Mouse (Mus musculus) natural killer cell, adult 2 months (primary cell): ENCODE measurements around the gene Lhx3.

Source experiments
- DNase-seq, 2 experiments: peaks; one replicate each; pipeline ENCODE4 v3.0.0; 2022; ENCODE audit warnings: low spot score in 2 of 2

Lhx3 gene

DNA sequence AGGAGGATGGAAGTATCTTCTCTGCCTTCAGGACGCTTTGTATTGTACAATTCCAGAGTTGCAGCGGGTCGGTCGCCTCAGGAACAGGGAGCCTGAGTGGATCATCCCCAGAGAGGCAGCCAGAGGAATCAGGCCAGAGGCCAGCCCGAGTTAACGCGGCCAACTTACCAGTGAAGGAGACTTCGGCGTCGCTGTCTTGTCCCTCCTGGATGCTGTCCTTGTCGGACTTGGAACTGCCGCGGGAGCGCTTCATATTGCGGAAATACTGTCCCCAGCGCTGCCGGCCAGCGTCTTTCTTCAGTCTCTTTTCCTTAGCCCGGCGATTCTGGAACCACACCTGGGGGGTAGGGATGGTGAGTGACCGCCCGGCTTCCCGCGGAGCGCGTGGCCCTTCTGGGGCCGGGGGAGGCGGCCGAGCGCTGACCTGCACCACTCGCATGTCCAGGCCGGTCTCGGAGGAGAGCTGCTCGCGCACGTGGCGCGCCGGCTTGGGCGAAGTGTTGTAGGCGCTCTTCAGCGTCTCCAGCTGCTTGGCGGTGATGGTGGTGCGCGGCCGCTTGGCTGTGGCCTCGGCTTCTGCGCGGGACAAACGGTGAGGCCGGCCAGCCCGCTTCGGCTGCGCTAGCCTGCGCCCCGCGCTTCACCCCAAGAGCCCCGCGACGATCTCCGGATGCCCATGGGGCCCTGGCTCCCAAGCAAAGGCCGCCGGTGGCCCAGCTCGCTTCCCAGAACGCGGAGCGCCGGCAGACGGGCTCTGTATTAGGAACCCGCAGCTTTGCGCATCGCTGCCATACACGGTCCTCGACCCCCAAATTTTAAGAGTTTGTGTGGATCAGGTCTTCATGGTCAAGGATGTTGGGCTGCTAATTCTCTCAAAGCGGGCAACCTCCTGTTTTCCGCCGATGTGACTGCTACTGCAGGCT, 5.9 kb downstream of the Lhx3 start:
- no peak for DNase-seq

DNA sequence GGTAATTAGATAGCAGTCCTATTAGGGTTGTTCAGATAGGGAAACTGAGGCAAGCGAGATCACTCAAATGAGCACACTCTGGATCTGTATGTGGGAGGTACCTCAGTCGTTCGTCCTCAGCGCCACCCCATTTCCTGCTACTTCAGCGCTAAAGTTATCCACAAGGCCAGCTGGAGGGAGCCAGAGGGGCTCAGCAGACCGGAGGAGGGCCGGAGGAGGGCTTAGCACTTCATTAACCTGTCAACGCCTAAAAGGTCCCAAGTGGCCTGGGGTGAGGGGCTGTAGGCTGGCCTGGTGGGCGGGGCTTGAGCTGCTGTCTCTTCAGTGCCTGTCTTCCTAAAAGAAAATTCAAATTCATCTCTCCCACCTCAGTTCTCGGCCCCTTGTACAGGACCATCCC, 9.6 kb downstream of the Lhx3 start:
- DNase-seq, result no peak

DNA sequence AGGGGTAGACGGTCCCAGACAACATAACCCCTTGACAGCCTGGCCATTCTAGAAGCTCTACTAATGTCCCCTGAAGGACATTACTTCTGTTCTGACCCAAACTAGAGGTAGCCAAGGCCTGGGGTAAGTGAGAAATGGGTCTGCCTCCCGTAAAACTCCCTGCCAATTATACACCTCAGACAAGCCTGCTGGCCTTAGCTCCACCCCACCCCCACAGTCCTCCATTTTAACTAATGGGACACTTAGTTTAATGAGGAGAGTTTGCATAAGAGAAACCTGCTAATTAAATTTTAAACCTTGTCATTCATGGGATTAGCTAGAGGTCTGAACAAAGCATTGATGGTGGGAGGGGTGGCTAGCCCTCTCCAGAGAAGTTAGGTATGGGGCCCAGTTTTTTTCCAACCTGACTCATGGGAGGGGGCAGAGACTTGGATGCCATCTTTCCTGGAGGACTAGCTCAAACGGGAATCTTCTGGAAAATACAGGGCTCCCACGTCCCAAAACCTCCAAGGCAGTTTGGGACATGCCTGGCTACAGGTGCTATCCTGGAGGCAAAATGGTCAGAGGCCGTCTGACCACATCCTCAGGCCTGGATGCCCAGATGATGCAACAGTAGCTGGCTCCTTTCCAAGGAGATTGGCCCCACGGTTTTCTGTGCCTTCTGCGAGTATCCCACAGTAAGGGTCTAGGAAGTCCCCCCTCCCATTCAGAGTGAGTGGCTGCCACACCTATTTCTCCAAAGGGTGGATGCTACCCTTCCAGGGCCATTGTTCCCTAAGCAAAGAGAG, 13.3 kb downstream of the Lhx3 start:
- DNase-seq, result no peak

DNA sequence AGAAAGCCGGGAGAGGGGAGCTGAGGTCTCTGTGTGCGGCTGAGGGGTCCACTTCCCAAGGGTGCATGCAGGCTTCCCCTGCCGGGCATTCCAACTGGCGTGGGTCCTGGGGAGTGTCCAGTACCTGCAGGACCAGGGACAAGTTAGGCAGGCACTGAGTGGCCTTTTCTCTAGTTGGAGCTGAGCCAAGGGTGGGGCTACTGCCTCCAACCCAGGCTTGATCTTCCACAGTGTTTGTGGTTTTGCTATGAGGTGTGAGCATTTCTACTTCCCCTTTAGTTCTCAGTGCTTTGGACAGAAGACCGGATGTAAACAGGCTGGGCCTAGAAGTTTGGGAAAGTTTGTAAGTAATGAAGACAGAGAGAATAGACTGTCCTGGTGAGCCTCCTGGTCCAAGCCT, 19.6 kb downstream of the Lhx3 start:
- peak; percentile 26 to 28 for DNase-seq

DNA sequence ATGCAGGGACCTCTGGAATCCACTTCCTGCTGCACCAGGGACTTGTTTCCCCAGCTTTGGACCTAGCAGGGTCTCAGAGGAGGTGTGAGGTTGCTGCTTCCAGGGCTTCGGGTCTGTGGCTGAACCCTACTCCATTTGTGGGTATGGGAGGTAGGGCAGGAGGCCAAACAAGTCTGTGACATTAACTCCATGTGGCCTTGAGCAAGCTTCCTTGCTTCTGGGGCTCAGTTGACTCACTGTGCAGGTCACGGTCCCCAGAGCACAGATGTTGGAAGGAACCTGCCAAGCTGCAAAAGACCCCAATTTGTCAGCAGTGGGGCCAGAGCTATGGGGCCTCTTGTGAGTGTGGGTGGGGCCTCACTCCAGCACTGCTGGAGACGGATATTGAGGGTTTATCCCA, 23.7 kb downstream of the Lhx3 start:
- no peak for DNase-seq

DNA sequence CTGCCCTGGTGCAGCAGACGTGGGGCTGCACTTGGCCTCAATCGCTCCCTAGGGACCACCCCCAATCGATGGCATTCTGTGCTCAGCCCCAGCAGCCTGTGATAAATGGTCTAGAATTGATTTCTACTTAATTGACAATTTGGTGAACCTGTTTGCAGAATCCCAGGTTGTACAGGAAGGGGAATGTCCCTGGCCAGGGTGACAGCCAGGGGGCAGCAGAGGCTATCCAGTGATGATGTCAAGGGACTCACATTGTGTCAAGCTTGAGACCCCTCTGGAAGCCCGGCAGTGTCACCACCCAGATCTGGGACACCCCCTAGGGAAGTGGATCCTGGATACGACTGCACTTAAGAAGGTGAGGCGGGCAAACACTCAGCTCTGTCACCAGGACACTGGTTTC, 25.4 kb downstream of the Lhx3 start:
- no peak for DNase-seq

DNA sequence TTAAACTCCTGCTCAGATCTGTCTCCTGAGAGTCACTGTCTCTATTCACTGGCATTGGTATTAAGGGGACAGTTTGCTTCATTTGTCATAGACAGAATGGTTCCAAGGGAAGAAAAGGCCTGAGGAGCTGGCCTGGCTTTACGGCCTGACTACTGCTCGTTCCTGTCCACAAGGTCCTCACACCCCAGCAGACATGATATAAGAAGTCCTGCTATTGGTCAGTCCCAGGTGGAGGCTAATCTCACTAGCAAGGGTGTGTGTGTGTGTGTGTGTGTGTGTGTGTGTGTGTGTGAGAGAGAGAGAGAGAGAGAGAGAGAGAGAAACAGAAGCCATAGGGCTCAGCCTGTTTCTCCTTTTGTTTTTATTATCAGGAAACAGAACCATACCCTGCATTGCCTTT, 30.9 kb downstream of the Lhx3 start:
- no peak for DNase-seq

DNA sequence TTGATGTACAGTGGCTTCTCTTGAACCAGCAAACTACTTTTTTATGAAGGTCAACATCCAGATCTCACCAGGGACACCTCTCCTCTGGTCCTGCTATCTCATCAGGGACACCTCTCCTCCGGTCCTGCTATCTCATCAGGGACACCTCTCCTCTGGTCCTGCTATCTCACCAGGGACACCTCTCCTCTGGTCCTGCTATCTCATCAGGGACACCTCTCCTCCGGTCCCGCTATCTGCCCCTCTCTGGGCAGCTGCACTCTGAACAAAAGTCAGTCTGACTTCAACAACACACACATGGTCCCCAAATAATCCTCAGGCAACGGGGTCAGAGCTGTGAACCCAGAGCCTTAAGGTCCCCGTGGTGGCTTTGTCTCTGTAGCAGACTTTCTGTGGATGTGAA, 31.4 kb downstream of the Lhx3 start:
- no peak for DNase-seq

DNA sequence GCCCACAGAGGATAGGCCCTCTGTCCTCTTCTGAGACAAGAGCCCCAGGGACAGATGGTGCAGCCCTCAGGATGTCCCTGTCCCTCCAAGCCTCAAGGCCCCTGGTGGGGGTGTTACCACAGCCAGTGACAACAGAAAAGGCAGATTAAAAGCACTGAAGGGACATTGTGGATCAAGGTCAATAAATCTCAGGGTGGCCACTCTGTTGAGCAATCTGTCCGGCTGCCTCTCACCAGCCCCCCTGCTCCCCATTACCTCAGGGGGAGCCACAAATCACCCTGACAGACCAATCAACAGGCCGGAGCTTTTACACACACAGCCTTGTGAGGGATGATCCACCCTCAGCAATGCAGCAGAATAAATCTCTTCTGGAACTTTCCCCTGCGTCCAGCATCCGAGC, 32.9 kb downstream of the Lhx3 start:
- no peak for DNase-seq

DNA sequence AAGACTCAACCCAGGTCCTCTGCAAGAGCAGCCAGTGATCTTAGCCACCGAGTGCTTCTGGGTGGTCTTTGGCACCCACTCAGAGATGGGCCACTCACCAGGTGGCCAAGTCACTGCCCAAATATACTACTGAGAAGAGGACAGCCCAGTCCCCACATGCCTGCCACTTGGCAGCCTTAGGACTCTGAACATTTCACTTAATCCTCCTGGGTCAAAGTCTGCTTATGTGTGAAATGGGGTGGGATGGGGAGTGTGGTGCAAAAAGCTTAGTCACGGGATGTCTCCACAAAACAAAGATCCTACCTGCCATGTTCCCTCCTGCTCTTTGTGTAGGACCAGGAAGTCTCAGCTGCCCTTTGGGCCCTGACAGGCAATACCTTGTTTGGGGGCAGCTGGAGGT, 35.9 kb downstream of the Lhx3 start:
- no peak for DNase-seq

DNA sequence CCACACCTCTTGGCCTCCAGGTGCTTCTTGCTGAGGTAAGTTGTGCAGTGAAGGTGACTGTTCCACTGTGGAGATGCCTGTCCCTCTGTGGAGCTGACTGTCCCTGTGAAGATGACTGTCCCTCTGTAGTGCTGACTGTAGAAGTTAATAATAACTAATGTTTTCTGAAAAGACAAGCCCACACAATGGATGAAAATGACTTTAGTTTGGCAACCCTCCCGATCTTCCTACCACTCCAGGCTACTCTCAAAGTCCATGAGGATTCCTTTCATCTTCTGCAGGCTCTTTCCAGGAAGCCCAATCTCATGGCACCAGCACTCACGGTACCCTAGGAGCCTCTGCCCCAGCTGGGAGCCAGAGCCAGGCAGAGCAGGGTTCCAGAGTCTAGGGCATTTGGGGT, 37.7 kb downstream of the Lhx3 start:
- no peak for DNase-seq

DNA sequence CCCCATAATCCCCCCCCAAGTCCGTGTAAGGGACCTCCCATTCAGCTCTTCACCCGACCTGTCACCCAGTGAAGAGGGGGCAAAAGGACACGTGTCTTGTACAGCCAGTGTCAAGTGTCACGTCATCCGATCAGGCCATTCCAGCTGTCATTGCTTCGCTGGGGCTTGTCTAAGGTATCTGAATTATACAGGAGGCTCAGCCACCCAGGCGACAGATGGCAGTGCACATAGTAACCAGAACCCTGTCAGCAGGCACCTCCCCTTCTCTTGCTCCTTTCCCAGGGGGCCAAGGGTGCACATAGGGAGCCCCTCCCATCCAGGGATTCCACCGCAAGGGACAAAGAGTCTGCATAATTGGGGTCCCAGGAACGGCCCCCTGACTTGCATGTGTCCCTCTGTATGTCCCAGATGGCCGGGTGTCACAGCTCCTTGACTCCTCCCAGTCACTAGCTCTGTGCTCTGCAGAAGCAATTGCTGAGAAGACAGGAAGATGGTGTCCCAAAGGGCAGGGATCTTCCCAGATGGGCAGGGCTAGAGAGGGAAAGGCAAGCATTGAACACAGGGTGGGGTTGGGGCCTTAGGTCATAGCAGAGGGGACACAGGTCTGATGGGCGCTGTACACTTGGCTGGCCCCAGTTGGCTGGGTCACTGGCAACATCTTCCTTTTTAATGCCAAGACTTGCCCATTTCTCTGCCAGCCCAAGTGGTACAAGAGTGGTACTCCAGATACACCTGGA, 39.1 kb downstream of the Lhx3 start:
- DNase-seq, result no peak

DNA sequence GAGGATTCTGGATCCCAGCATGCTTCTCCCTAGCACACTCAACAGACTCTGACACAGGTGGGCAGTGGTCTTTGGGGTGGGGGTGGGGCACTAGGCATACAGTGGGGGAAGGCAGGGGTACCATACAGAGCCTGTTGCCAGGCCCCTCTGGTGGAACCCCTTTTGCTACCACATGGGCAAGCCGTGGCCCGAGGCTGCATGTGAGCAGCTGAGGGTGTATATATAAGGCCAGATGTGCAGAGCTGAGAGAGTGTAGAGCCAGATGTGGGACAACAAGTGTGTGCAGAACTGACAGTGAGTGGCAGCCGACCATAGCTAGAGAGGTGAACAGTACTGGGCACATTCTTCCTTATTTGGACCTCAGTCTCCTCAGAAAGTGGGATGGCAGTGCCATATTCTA, 41.2 kb downstream of the Lhx3 start:
- no peak for DNase-seq

DNA sequence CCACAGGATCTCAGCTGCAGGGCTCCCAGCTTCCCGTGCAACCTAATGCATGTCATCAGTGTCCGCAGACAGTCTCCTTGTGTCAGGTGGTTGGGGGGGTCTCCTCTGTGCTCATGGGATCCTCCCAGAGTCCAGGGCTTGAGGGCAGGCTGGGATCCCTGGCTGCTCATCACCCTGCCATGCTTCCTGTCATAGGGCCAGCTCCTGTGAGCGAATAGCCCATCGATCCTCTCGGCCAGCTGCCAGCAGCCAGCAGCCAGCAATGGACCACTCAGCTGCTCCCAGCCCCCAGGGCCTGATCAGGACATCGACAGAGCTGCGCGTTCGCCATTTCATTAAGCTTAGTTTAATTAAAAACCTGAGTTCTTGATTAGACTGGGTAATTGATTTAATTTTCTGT, 50.0 kb downstream of the Lhx3 start:
- no peak for DNase-seq

DNA sequence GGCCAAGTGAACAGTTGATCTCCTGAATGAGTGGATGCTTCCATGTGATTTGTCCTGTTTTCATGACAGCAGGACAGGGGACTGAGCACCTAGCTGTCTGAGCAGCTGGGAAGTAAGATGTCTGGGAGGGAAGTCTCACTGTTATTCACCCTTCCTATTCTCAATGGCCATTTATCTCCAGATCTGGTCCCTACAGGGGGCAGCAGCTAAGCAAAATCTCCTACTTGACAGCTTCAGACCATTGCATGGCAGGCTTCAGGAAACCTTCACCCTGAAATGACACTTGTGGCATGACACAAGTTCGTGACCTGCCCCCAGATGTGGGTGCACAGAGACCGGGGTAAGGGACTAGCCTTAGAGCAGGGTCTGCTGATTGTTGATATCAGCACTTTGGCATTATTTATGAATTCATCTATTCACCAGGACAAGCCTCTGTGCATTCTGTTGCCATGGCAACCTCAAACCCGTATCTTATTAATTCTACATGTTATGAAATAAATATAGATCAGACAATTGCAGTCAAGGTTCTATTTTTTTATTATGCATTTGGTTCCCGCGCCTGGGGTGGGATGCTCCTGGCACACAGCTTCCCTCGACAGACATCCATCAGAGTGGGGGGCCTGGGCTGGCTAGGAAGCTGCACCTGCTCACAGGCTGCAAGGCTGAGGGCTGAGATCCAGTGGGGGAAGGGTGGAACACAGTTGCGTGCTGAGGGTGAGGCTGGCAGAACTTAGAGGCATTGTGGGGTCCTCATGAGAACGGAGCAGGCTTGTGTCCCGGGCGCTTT, 51.7 kb downstream of the Lhx3 start:
- DNase-seq, result no peak

DNA sequence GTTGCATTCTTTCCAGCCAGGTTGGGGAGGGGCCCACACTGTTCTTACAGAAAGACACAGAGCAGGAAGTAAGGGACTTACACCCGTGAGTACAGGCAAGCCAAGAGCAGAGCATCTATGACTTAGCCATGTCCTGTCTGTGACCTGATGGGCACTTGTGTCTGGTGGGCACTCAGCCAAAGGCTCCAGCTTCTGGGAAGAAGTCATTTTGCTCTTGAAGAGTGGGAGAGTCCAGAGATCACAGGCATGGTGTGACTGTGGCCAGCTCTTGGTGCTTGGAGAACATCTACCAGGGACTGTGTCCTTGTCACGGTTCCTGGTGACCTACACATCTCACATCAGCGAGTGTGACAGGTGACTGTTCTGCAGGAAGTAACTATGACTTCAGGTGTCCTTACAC, 52.4 kb downstream of the Lhx3 start:
- DNase-seq, result no peak

DNA sequence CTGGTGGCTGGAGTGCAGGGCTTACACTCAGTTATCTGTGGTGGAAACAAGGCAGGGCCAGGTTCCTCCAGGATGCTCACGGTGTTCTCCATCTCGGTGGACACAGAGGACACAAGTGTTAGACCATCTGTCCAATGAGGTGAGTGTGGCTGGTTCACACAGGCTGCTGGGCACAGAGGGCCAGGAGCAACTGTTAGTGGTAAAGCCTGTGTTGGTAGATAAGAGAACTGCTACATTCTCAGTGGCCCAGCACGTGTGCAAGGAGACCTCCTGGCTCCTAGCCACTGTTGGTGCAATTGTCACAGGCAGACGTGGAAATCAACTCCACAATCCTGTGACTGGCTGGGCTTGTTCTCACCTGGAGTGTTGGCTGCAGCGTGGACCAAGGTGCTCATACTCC, 53.5 kb downstream of the Lhx3 start:
- DNase-seq, result no peak

DNA sequence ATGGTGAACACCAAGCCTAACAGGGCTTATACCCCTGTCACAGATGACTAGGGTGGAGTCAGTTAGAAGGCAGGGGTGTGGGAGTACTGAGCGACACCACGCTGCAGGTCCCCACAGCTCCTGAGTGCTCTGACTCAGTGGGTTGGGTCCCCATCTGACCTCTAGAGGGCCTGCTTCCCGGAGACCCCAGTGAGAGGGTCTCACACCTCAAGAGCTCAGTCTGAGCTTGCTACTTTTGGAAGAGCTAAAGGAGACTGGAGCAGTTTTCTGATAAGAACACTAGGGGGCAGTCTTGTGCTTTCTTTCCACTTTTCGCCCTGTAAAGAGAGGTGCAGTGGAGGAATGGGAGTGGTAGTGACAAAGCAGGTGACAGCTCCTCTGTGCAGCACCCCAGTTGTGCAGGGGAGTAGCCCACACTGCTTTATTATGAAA, 54.2 kb downstream of the Lhx3 start:
- peak; percentile 26 to 40 for DNase-seq

DNA sequence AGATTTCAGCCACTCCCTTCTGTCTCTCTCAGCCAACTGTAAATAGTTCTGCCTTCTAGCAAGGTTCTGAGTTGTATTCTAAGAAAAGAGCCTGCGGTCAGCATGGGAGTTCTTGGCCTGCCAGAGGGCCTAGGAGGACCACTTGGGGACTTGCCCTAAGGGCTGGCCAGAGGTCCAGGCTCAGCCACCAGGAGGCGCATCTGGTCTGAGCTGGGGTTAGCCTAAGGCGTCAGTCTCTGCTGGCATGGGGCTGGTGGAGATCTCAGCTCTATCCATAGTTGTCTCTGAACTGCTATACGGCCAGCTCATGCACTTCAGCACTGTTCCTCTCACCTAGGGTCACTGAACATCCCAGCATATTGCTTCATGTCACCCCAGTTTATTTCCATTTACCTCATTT, 54.8 kb downstream of the Lhx3 start:
- peak; percentile 29 to 35 for DNase-seq
